Mouse (Mus musculus) ES-Bruce4 (cell line): ENCODE data around the gene Selp.

Experiments used
- CTCF ChIP-seq: IDR thresholded peaks from one replicate; pipeline ENCODE4 v1.8.1; 2011; ENCODE audit warnings: low read depth, low read length
- EP300 ChIP-seq: IDR thresholded peaks from 2 replicates; pipeline ENCODE4 v1.6.1; 2011; ENCODE audit warnings: low read depth, low read length; ENCODE audit not compliant: insufficient read depth
- POLR2A ChIP-seq: IDR thresholded peaks from one replicate; pipeline ENCODE4 v1.8.1; 2011; ENCODE audit warnings: low read length; ENCODE audit not compliant: insufficient read depth

GRCm38 (mm10) chr1:164130013-164130412 is 14.9 kb downstream of the Selp start:
- TF ChIP-seq CTCF (no peak), POLR2A (no peak), EP300 (no peak)
